Mouse (Mus musculus) megakaryocyte progenitor cell, adult 5-6 weeks (primary cell): Measurements from ENCODE around the gene Slc44a5. TPM values are rescaled to one million over a fixed set of nuclear protein-coding genes. Genes with fewer than 3 reads are reported as not detected.
"Not testable (repeated sequence)": the region's sequence is repeated elsewhere in the genome, so short reads cannot be mapped to it uniquely, and the experiment has no call there.

Experiments
- ATAC-seq: replicated peaks from 2 replicates; pipeline ENCODE4 v1.8.0; 2016; ENCODE audit warnings: mild to moderate bottlenecking, moderate TSS enrichment, inconsistent platforms; ENCODE audit not compliant: poor library complexity
- total RNA-seq, 2 experiments: library from RNA; stranded (forward) in 1 of 2; stranded (reverse) in 1 of 2; fragments of 157-497, 149-512 nt in 1 of 2; fragments of 200-1000 nt in 1 of 2; gene quantifications; 2 replicates each; pipeline versions ENCODE4 v1.2.3 to v1.2.4; 2015 to 2017

The Slc44a5 gene
- total RNA-seq, 2 experiments from 2014 or later = not detected

GRCm38 (mm10) chr3:153968549-153968948 lies 4.7 kb upstream of the Slc44a5 start:
- peak; percentile 96 for ATAC-seq

GRCm38 (mm10) chr3:153969451-153969850 lies 3.8 kb upstream of the Slc44a5 start:
- ATAC-seq = no peak

- ATAC-seq = no peak
Observed at GRCm38 (mm10) chr3:153973949-153974760, 919 bp downstream of the Slc44a5 start.

- ATAC-seq = no peak
Observed at GRCm38 (mm10) chr3:153975060-153975459, 1.8 kb downstream of the Slc44a5 start.

- ATAC-seq = peak; percentile 64
Observed at GRCm38 (mm10) chr3:153975791-153976190, 2.6 kb downstream of the Slc44a5 start.

- ATAC-seq = no peak
Observed at GRCm38 (mm10) chr3:153980611-153981010, 7.4 kb downstream of the Slc44a5 start.

GRCm38 (mm10) chr3:153984428-153985340 lies 11.4 kb downstream of the Slc44a5 start:
- ATAC-seq = peak; percentile 94

- peak; percentile 64 for ATAC-seq
Observed at GRCm38 (mm10) chr3:153999797-154000528, 26.7 kb downstream of the Slc44a5 start.

GRCm38 (mm10) chr3:154001348-154001747 lies 28.1 kb downstream of the Slc44a5 start:
- no peak for ATAC-seq

GRCm38 (mm10) chr3:154046876-154047275 lies 73.6 kb downstream of the Slc44a5 start:
- ATAC-seq = no peak

GRCm38 (mm10) chr3:154053331-154053730 lies 80.1 kb downstream of the Slc44a5 start:
- ATAC-seq = no peak

- no peak for ATAC-seq
Observed at GRCm38 (mm10) chr3:154057464-154057863, 84.2 kb downstream of the Slc44a5 start.

GRCm38 (mm10) chr3:154058200-154058599 lies 85.0 kb downstream of the Slc44a5 start:
- no peak for ATAC-seq

- ATAC-seq = not testable (repeated sequence)
Observed at GRCm38 (mm10) chr3:154071989-154072388, 98.8 kb downstream of the Slc44a5 start.

- ATAC-seq = no peak
Observed at GRCm38 (mm10) chr3:154075749-154076148, 102.5 kb downstream of the Slc44a5 start.

GRCm38 (mm10) chr3:154081687-154082086 lies 108.5 kb downstream of the Slc44a5 start:
- ATAC-seq = no peak

- ATAC-seq = no peak
Observed at GRCm38 (mm10) chr3:154082241-154082640, 109.0 kb downstream of the Slc44a5 start.

- no peak for ATAC-seq
Observed at GRCm38 (mm10) chr3:154082961-154083360, 109.7 kb downstream of the Slc44a5 start.

- ATAC-seq = no peak
Observed at GRCm38 (mm10) chr3:154089996-154090395, 116.8 kb downstream of the Slc44a5 start.

GRCm38 (mm10) chr3:154091468-154092338 lies 118.5 kb downstream of the Slc44a5 start:
- peak; percentile 78 for ATAC-seq
